Mouse (Mus musculus): ENCODE data around the gene AC124502.3. TPM values are rescaled to one million over a fixed set of nuclear protein-coding genes. Genes with fewer than 3 reads are reported as not detected.

AC124502.3 gene
- polyA plus RNA-seq, 1 experiment from 2014 or later, result 1.5 TPM

- no peaks in the 10 kb centered on the region for H3K36me3 ChIP-seq (ENCODE audit: control insufficient read depth, insufficient read depth, low read length)
- no peaks in the 10 kb centered on the region for H3K27me3 ChIP-seq (replicated peaks; ENCODE audit: control insufficient read depth, insufficient read depth, low read length)
- peak overlapping the region; percentile 74 for H3K27ac ChIP-seq (ENCODE audit: low read length)
- H3K4me1 ChIP-seq (ENCODE audit: control insufficient read depth, insufficient read depth, low read length), result peaks cover 27% of the 10 kb centered on the region
- H3K9me3 ChIP-seq (ENCODE audit: control insufficient read depth, low read length), result no peaks in the 10 kb centered on the region
- peak overlapping the region; percentile 91 for H3K9ac ChIP-seq (ENCODE audit: low read depth, low read length)
- H3K4me3 ChIP-seq (ENCODE audit: low read length), result peak overlapping the region; percentile 83
- WGBS, result 2% methylated on average over 16 of the region's 16 CpGs
- peak overlapping the region; percentile 98 for H3K4me2 ChIP-seq (ENCODE audit: low read depth, low read length)
- ATAC-seq, result peak; percentile 12; the same call in 1 of the 2 replicates
Measured at GRCm38 (mm10) chr19:5041588-5041987, 2.9 kb downstream of the AC124502.3 start.

GRCm38 (mm10) chr19:5045531-5045930 is 6.8 kb downstream of the AC124502.3 start:
- no peaks in the 10 kb centered on the region for H3K27me3 ChIP-seq (replicated peaks; ENCODE audit: control insufficient read depth, insufficient read depth, low read length)
- no peak overlapping the region for H3K27ac ChIP-seq (ENCODE audit: low read length)
- H3K36me3 ChIP-seq (ENCODE audit: control insufficient read depth, insufficient read depth, low read length), result no peaks in the 10 kb centered on the region; the same call in 1 of the 2 replicates
- no peak overlapping the region for H3K4me3 ChIP-seq (ENCODE audit: low read length)
- no peak overlapping the region for H3K9ac ChIP-seq (ENCODE audit: low read depth, low read length)
- no peak for ATAC-seq
- H3K9me3 ChIP-seq (ENCODE audit: control insufficient read depth, low read length), result no peaks in the 10 kb centered on the region
- no peak overlapping the region for H3K4me2 ChIP-seq (ENCODE audit: low read depth, low read length)
- peaks cover 14% of the 10 kb centered on the region for H3K4me1 ChIP-seq (ENCODE audit: control insufficient read depth, insufficient read depth, low read length)
- WGBS, result 78% methylated on average over 4 of the region's 4 CpGs

DNA sequence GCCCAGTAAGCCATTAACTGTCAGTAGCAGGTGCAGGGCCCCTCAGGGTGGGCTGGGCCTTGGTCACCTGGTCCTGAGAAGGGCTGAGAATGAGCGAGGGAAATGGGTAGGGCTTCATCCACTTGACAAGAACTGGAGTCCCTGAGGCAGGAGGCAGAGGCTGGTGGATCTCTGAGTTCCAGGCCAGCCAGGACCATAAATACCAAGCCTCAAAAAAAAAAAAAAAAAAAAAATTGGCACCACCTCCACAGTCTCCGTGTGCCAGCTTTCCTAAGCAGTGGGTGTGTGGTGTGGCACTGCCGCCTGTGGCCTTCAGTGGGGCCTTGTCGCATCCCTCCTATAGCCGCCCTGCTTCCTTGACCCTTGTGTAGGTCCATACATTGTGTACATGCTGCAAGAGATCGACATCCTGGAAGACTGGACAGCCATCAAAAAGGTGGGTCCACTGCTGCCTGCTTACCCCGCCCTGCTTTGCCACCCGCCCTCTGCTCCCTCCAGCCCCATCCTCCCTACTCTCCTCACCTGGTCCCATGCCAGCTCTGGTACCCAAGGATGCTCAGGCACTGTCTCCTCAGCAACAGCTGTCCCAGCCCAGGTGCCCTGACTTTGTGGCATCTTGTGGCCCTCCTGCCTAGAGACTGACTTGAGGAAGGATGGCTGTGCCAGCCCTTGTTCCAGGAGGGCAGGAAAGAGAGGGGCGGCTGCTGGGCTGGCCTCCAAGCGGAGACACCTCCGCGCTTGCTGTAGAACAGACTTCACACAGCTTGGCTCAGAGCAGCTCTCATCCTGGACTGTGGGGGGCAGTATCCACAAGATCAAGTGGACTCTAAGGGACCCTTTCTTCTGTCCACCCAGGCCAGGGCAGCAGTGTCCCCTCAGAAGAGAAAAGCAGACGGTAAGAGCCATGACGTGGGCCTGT is 9.7 kb downstream of the AC124502.3 start:
- no peak for ATAC-seq
- WGBS, result 85% methylated on average over 14 of the region's 14 CpGs

DNA sequence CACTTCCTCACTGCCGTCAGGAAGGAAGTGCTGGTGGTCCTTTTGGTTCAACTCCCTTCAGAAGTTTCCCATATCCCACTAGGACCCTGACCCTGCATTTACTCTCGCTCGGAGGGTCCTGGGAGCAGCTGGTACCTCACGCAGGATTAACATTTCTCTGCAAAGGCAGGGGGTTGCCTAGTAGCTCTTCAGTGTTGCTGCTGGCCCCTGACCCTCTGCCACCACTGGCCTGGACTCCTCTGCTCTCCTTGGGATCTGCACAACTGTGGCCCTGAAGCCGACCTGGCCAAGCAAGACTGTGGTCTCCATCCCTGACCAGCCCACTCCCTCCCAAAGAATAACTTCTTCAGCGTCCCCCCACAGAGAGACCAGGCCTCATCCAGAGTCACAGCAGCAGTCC is 10.6 kb downstream of the AC124502.3 start:
- Histone ChIP-seq H3K4me1 (ENCODE audit: control insufficient read depth, insufficient read depth, low read length) (peaks cover 16% of the 10 kb centered on the region), H3K27ac (ENCODE audit: low read length) (no peak overlapping the region), H3K9ac (ENCODE audit: low read depth, low read length) (no peak overlapping the region), H3K4me2 (ENCODE audit: low read depth, low read length) (no peak overlapping the region), H3K27me3 (replicated peaks; ENCODE audit: control insufficient read depth, insufficient read depth, low read length) (peaks cover 9% of the 10 kb centered on the region; the same call in 1 of the 2 replicates), H3K36me3 (ENCODE audit: control insufficient read depth, insufficient read depth, low read length) (no peaks in the 10 kb centered on the region; the same call in 1 of the 2 replicates), H3K9me3 (ENCODE audit: control insufficient read depth, low read length) (no peaks in the 10 kb centered on the region), H3K4me3 (ENCODE audit: low read length) (no peak overlapping the region)
- WGBS, result 90% methylated on average over 6 of the region's 6 CpGs
- ATAC-seq, result no peak

More for the DNA sequence above, 9.7 kb downstream of the AC124502.3 start:
- Histone ChIP-seq H3K4me2 (ENCODE audit: low read depth, low read length) (no peak overlapping the region), H3K9me3 (ENCODE audit: control insufficient read depth, low read length) (no peaks in the 10 kb centered on the region), H3K27me3 (replicated peaks; ENCODE audit: control insufficient read depth, insufficient read depth, low read length) (peaks cover 9% of the 10 kb centered on the region; the same call in 1 of the 2 replicates), H3K9ac (ENCODE audit: low read depth, low read length) (no peak overlapping the region), H3K36me3 (ENCODE audit: control insufficient read depth, insufficient read depth, low read length) (no peaks in the 10 kb centered on the region; the same call in 1 of the 2 replicates), H3K4me1 (ENCODE audit: control insufficient read depth, insufficient read depth, low read length) (peaks cover 16% of the 10 kb centered on the region), H3K27ac (ENCODE audit: low read length) (no peak overlapping the region), H3K4me3 (ENCODE audit: low read length) (no peak overlapping the region)

- Histone ChIP-seq H3K9ac (ENCODE audit: low read depth, low read length) (peak within 1 kb of the TSS; percentile 59), H3K36me3 (ENCODE audit: control insufficient read depth, insufficient read depth, low read length) (no peaks in the 10 kb centered on the region; the same call in 1 of the 2 replicates), H3K9me3 (ENCODE audit: control insufficient read depth, low read length) (no peaks in the 10 kb centered on the region), H3K4me2 (ENCODE audit: low read depth, low read length) (peak within 1 kb of the TSS; percentile 68), H3K4me3 (ENCODE audit: low read length) (peak within 1 kb of the TSS; percentile 47), H3K27me3 (replicated peaks; ENCODE audit: control insufficient read depth, insufficient read depth, low read length) (peaks cover 9% of the 10 kb centered on the region; the same call in 1 of the 2 replicates), H3K27ac (ENCODE audit: low read length) (peak within 1 kb of the TSS; percentile 63; the same call in 1 of the 2 replicates), H3K4me1 (ENCODE audit: control insufficient read depth, insufficient read depth, low read length) (peaks cover 16% of the 10 kb centered on the region)
- ATAC-seq, result peak; percentile 84
- 19% methylated on average over 14 of the region's 14 CpGs for WGBS
Measured at GRCm38 (mm10) chr19:5050047-5050905, 11.6 kb downstream of the AC124502.3 start, which contains the start of gene Rin1. TSS of gene Rin1 (plus strand) at chr19:5050481.

- Histone ChIP-seq H3K9ac (ENCODE audit: low read depth, low read length) (peak overlapping the region; percentile 59), H3K27me3 (replicated peaks; ENCODE audit: control insufficient read depth, insufficient read depth, low read length) (peaks cover 9% of the 10 kb centered on the region; the same call in 1 of the 2 replicates), H3K4me1 (ENCODE audit: control insufficient read depth, insufficient read depth, low read length) (peaks cover 16% of the 10 kb centered on the region), H3K4me2 (ENCODE audit: low read depth, low read length) (peak overlapping the region; percentile 68), H3K4me3 (ENCODE audit: low read length) (peak overlapping the region; percentile 47), H3K27ac (ENCODE audit: low read length) (peak overlapping the region; percentile 63; the same call in 1 of the 2 replicates), H3K9me3 (ENCODE audit: control insufficient read depth, low read length) (no peaks in the 10 kb centered on the region), H3K36me3 (ENCODE audit: control insufficient read depth, insufficient read depth, low read length) (no peaks in the 10 kb centered on the region; the same call in 1 of the 2 replicates)
- 8% methylated on average over 17 of the region's 17 CpGs for WGBS
- ATAC-seq, result peak; percentile 64
Measured at GRCm38 (mm10) chr19:5051031-5051430, 12.3 kb downstream of the AC124502.3 start.

DNA sequence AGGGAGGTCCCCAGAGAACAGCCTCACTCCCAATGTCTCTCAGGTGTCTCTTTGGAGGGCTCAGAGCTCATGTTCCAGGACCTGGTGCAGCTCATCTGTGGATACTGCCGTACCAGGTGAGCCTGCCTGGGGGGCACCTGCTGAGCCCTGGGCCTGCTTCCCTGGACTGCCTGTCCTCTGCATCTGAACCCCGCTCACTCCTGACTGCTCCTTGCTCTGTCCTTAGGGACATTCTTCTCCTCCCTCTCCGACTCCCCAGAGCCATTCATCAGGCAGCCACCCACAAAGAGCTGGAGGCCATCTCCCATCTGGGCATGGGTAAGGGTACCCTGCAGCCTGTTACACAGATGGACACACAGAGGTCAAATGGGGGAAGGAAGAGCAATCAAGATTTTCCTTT is 12.8 kb downstream of the AC124502.3 start:
- H3K4me1 ChIP-seq (ENCODE audit: control insufficient read depth, insufficient read depth, low read length), result peaks cover 18% of the 10 kb centered on the region
- H3K27ac ChIP-seq (ENCODE audit: low read length), result no peak overlapping the region
- ATAC-seq, result no peak
- H3K9me3 ChIP-seq (ENCODE audit: control insufficient read depth, low read length), result no peaks in the 10 kb centered on the region
- 64% methylated on average over 3 of the region's 3 CpGs for WGBS
- H3K4me3 ChIP-seq (ENCODE audit: low read length), result peak overlapping the region; percentile 47; the same call in 1 of the 2 replicates
- H3K4me2 ChIP-seq (ENCODE audit: low read depth, low read length), result peak overlapping the region; percentile 68
- H3K36me3 ChIP-seq (ENCODE audit: control insufficient read depth, insufficient read depth, low read length), result no peaks in the 10 kb centered on the region; the same call in 1 of the 2 replicates
- H3K27me3 ChIP-seq (replicated peaks; ENCODE audit: control insufficient read depth, insufficient read depth, low read length), result peaks cover 9% of the 10 kb centered on the region; the same call in 1 of the 2 replicates
- peak overlapping the region; percentile 59 for H3K9ac ChIP-seq (ENCODE audit: low read depth, low read length)

- H3K36me3 ChIP-seq (ENCODE audit: control insufficient read depth, insufficient read depth, low read length), result no peaks in the 10 kb centered on the region; the same call in 1 of the 2 replicates
- peaks cover 20% of the 10 kb centered on the region for H3K4me1 ChIP-seq (ENCODE audit: control insufficient read depth, insufficient read depth, low read length)
- H3K4me3 ChIP-seq (ENCODE audit: low read length), result no peak overlapping the region
- no peak for ATAC-seq
- peaks cover 9% of the 10 kb centered on the region; the same call in 1 of the 2 replicates for H3K27me3 ChIP-seq (replicated peaks; ENCODE audit: control insufficient read depth, insufficient read depth, low read length)
- no peak overlapping the region for H3K4me2 ChIP-seq (ENCODE audit: low read depth, low read length)
- no peak overlapping the region for H3K27ac ChIP-seq (ENCODE audit: low read length)
- 45% methylated on average over 25 of the region's 25 CpGs for WGBS
- H3K9me3 ChIP-seq (ENCODE audit: control insufficient read depth, low read length), result no peaks in the 10 kb centered on the region
- no peak overlapping the region for H3K9ac ChIP-seq (ENCODE audit: low read depth, low read length)
Measured at GRCm38 (mm10) chr19:5052166-5052822, 13.6 kb downstream of the AC124502.3 start.
